15 mouse cellular contexts compared by ENCODE assay signal in the genomic region with DNA sequence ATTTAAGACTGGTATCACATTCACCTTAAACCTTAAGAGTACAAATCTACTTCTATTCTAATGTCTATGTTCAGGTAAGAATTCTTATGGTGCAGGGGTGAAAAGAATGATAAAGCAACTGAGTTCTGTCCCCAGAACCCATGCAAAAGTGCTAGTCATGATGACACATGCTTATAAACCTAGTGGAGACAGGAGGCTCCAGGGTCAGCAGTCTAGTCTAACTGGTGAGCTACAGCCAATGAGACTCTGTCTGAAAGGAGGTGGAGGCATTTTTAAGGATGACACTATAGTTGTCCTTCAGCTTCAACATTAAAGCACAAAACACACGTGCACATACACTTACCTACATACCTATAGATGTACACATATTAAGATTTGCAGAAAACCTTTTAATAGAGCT.
"Had no signal": no experiment of that assay in that cellular context is flagged by ENCODE, and none has a peak within 500 bp of the region (broad histone marks: within the 10 kb centered on the region; RNA-seq: fewer than 3 reads in every experiment).

No protein-coding gene starts in this region.

- H3K9me3 ChIP-seq: liver, embryonic 15.5 days; megakaryocyte, embryonic 14.5 days; midbrain, embryonic 13.5 days; midbrain, embryonic 15.5 days; neural tube, embryonic 12.5 days; stomach, embryonic 15.5 days had no signal

- H3K27ac ChIP-seq: liver, embryonic 15.5 days; midbrain, embryonic 13.5 days; midbrain, embryonic 15.5 days; neural tube, embryonic 12.5 days; stomach, embryonic 15.5 days; stomach, postnatal 0 days had no signal

- H3K4me2 ChIP-seq: liver, embryonic 15.5 days; lung, embryonic 14.5 days; midbrain, embryonic 11.5 days; midbrain, embryonic 13.5 days; midbrain, embryonic 15.5 days; neural tube, embryonic 12.5 days; stomach, embryonic 15.5 days had no signal

- H3K27me3 ChIP-seq: liver, embryonic 15.5 days; megakaryocyte, embryonic 14.5 days; midbrain, embryonic 13.5 days; midbrain, embryonic 15.5 days; neural tube, embryonic 12.5 days; stomach, embryonic 15.5 days had no signal

- H3K4me1 ChIP-seq: liver, embryonic 15.5 days; midbrain, embryonic 13.5 days; midbrain, embryonic 15.5 days; neural tube, embryonic 12.5 days; stomach, embryonic 15.5 days had no signal

- DNase-seq: lung, adult 18-20 months; lung, embryonic 14.5 days; lung, postnatal 10 days; lung, postnatal 4 days; right cerebral cortex, postnatal 14 days; thymus, postnatal 14 days; thymus, postnatal 36 days had no signal

- H3K4me3 ChIP-seq: liver, embryonic 15.5 days; megakaryocyte, embryonic 14.5 days; midbrain, embryonic 13.5 days; midbrain, embryonic 15.5 days; neural tube, embryonic 12.5 days; stomach, embryonic 15.5 days had no signal

- H3K9ac ChIP-seq: liver, embryonic 15.5 days; lung, embryonic 14.5 days; midbrain, embryonic 13.5 days; midbrain, embryonic 15.5 days; neural tube, embryonic 12.5 days; stomach, embryonic 15.5 days had no signal

- ATAC-seq: midbrain, embryonic 13.5 days; midbrain, embryonic 15.5 days had no signal
